Mouse (Mus musculus): Measurements from ENCODE around the gene Prkcq. TPM values are rescaled to one million over a fixed set of nuclear protein-coding genes. Genes with fewer than 3 reads are reported as not detected.

Gene Prkcq
- polyA plus RNA-seq, 1 experiment from 2014 or later, result 5.6 TPM

DNA sequence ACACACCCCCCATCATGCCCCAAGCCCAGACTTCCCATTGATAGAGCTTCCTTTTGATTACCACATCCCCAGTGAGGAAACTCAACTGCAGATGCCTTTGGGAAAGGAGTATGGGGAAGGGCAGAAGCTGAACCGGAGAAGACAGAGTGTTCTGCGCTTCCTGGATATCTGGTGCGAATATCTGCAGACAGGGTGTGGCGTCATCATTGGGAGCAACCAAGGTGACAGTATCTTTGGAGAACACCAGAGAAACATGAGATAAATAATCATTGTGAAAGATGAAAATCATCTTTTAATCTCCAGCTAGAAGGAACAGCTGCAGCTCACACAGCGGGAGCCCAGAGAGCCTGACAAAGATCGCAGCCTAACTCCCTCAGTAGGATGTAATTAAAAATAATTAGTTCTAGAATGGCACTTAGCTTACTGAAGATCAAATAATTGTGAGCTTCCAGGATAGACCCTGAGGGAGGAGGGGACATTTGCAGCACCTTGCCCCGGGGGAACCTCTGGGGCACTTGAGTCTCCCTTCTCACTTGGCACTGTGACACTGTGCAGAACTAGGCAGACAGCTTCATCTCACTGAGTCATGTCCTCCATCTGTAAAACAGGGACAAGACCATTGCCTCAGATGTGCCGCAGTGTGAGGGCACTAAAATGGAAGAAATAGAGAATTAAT lies 38.5 kb downstream of the Prkcq start:
- Histone ChIP-seq H3K27me3 (ENCODE audit: insufficient read depth, low read length) (no peaks in the 10 kb centered on the region), H3K4me1 (replicated peaks; ENCODE audit: insufficient read depth, low read length) (no peaks in the 10 kb centered on the region), H3K27ac (no peak overlapping the region), H3K4me3 (replicated peaks; ENCODE audit: low read depth, low read length) (no peak overlapping the region), H3K9ac (ENCODE audit: low read depth, low read length) (no peak overlapping the region), H3K4me2 (ENCODE audit: low read length) (no peak overlapping the region), H3K36me3 (ENCODE audit: insufficient read depth, low read length) (no peaks in the 10 kb centered on the region), H3K9me3 (replicated peaks; ENCODE audit: low read length) (no peaks in the 10 kb centered on the region)
- ATAC-seq (replicated peaks; ENCODE audit: low FRiP score, low read depth), result no peak
- no peak for TF ChIP-seq CTCF (IDR thresholded peaks at IDR 0.05; ENCODE audit: low read depth)
- 83% methylated on average over 8 of the region's 8 CpGs for WGBS
- no peak for DNase-seq (ENCODE audit: low spot score)

DNA sequence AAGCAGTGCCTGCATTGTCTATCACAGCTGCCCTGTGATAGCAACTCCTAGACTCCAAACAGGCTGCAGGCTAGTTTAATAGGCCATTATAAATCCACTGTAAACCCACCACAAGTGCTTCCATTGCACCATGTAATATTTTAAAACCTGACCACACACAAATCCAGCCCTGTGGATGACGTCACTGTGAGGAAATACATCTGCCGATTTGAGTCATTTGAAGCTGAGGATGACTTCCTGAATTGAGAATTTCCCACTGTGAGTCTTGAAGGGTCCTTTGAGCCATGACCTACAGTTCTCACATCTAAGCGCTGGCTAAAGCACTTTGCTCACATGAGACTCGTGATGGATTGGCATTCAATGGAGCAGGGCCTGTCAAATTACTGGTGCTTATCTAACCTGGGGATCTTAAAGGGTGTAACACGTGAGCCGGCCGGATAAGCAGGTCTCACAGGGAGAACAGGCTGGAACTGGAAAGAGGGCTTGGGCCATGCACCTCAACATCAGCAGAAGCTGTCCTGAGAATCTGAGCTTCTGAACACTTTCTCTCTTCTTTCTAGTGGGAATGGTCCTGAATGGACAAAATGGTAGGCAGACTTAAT lies 40.2 kb downstream of the Prkcq start:
- DNase-seq (ENCODE audit: low spot score), result peak; percentile 22
- whole genome bisulfite sequencing, result 31% methylated on average over 7 of the region's 7 CpGs
- peak; percentile 83 for ATAC-seq (replicated peaks; ENCODE audit: low FRiP score, low read depth)
- H3K36me3 ChIP-seq (ENCODE audit: insufficient read depth, low read length), result no peaks in the 10 kb centered on the region
- TF ChIP-seq CTCF (IDR thresholded peaks at IDR 0.05; ENCODE audit: low read depth), result no peak
- no peak overlapping the region for H3K4me3 ChIP-seq (replicated peaks; ENCODE audit: low read depth, low read length)
- H3K9ac ChIP-seq (ENCODE audit: low read depth, low read length), result no peak overlapping the region
- H3K4me2 ChIP-seq (ENCODE audit: low read length), result no peak overlapping the region
- no peaks in the 10 kb centered on the region for H3K27me3 ChIP-seq (ENCODE audit: insufficient read depth, low read length)
- H3K4me1 ChIP-seq (replicated peaks; ENCODE audit: insufficient read depth, low read length), result no peaks in the 10 kb centered on the region
- no peaks in the 10 kb centered on the region for H3K9me3 ChIP-seq (replicated peaks; ENCODE audit: low read length)
- H3K27ac ChIP-seq, result no peak overlapping the region

DNA sequence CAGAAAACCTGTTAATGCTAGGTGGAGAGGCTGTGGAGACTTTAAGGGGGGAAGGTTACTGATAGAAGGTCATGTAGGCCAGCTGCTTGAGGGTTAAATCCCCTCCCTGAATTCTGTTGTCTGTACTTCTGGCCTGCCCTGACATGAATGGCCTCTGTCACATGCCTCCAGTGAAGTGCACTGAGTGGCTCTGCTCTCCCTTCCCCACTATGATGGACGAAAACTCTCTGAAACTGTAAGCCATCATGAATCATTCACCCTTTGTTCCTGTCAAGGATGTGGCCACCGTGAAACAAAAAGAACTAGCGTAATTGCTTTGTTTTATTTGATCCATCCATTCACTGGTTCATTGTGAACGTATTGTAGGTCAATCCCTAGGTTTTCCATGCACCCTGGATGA lies 44.5 kb downstream of the Prkcq start:
- no peak overlapping the region for H3K9ac ChIP-seq (ENCODE audit: low read depth, low read length)
- H3K27ac ChIP-seq, result no peak overlapping the region
- no peaks in the 10 kb centered on the region for H3K27me3 ChIP-seq (ENCODE audit: insufficient read depth, low read length)
- no peaks in the 10 kb centered on the region for H3K9me3 ChIP-seq (replicated peaks; ENCODE audit: low read length)
- H3K4me1 ChIP-seq (replicated peaks; ENCODE audit: insufficient read depth, low read length), result no peaks in the 10 kb centered on the region
- ATAC-seq (replicated peaks; ENCODE audit: low FRiP score, low read depth), result no peak
- no peak overlapping the region for H3K4me2 ChIP-seq (ENCODE audit: low read length)
- 58% methylated on average over 4 of the region's 4 CpGs for WGBS
- TF ChIP-seq CTCF (IDR thresholded peaks at IDR 0.05; ENCODE audit: low read depth), result no peak
- no peak for DNase-seq (ENCODE audit: low spot score)
- H3K4me3 ChIP-seq (replicated peaks; ENCODE audit: low read depth, low read length), result no peak overlapping the region
- no peaks in the 10 kb centered on the region for H3K36me3 ChIP-seq (ENCODE audit: insufficient read depth, low read length)

- Histone ChIP-seq H3K27me3 (ENCODE audit: insufficient read depth, low read length) (no peaks in the 10 kb centered on the region), H3K27ac (no peak overlapping the region), H3K4me1 (replicated peaks; ENCODE audit: insufficient read depth, low read length) (no peaks in the 10 kb centered on the region), H3K36me3 (ENCODE audit: insufficient read depth, low read length) (no peaks in the 10 kb centered on the region), H3K9me3 (replicated peaks; ENCODE audit: low read length) (no peaks in the 10 kb centered on the region), H3K4me3 (replicated peaks; ENCODE audit: low read depth, low read length) (no peak overlapping the region), H3K9ac (ENCODE audit: low read depth, low read length) (no peak overlapping the region), H3K4me2 (ENCODE audit: low read length) (no peak overlapping the region)
- ATAC-seq (replicated peaks; ENCODE audit: low FRiP score, low read depth) (no peak), DNase-seq (ENCODE audit: low spot score) (no peak)
- 78% methylated on average over 5 of the region's 5 CpGs for WGBS
- TF ChIP-seq CTCF (IDR thresholded peaks at IDR 0.05; ENCODE audit: low read depth), result no peak
Measured at GRCm38 (mm10) chr2:11216847-11217246, 44.9 kb downstream of the Prkcq start.

DNA sequence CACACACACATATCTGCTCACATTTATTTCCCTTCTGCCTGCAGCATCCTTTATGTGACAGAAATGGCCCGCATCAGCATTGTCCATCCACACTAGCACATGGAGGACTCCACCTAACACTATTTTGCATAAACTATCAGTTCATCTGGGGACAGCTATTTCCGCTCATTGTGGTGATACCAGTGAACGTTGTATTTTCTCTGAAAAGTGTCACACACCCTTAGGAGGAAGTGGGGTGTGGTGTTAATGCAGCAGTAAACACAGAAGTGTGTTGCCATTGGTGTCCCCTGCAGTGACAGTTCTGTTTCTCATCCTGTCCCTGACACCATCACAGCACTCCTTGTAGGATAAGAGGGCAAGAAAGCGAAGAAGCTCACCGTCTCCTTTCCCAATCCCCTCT lies 46.2 kb downstream of the Prkcq start:
- H3K27ac ChIP-seq, result no peak overlapping the region
- no peak for ATAC-seq (replicated peaks; ENCODE audit: low FRiP score, low read depth)
- H3K9ac ChIP-seq (ENCODE audit: low read depth, low read length), result no peak overlapping the region
- H3K9me3 ChIP-seq (replicated peaks; ENCODE audit: low read length), result no peaks in the 10 kb centered on the region
- peak; percentile 25 for DNase-seq (ENCODE audit: low spot score)
- no peak for TF ChIP-seq CTCF (IDR thresholded peaks at IDR 0.05; ENCODE audit: low read depth)
- no peaks in the 10 kb centered on the region for H3K4me1 ChIP-seq (replicated peaks; ENCODE audit: insufficient read depth, low read length)
- WGBS, result 76% methylated on average over 5 of the region's 5 CpGs
- no peaks in the 10 kb centered on the region for H3K27me3 ChIP-seq (ENCODE audit: insufficient read depth, low read length)
- H3K4me2 ChIP-seq (ENCODE audit: low read length), result no peak overlapping the region
- no peaks in the 10 kb centered on the region for H3K36me3 ChIP-seq (ENCODE audit: insufficient read depth, low read length)
- H3K4me3 ChIP-seq (replicated peaks; ENCODE audit: low read depth, low read length), result no peak overlapping the region

GRCm38 (mm10) chr2:11219262-11219661 lies 47.4 kb downstream of the Prkcq start:
- Histone ChIP-seq H3K4me3 (replicated peaks; ENCODE audit: low read depth, low read length) (no peak overlapping the region), H3K4me2 (ENCODE audit: low read length) (no peak overlapping the region), H3K27me3 (ENCODE audit: insufficient read depth, low read length) (no peaks in the 10 kb centered on the region), H3K9me3 (replicated peaks; ENCODE audit: low read length) (no peaks in the 10 kb centered on the region), H3K36me3 (ENCODE audit: insufficient read depth, low read length) (no peaks in the 10 kb centered on the region), H3K27ac (no peak overlapping the region), H3K4me1 (replicated peaks; ENCODE audit: insufficient read depth, low read length) (no peaks in the 10 kb centered on the region), H3K9ac (ENCODE audit: low read depth, low read length) (no peak overlapping the region)
- WGBS, result 100% methylated on average over 2 of the region's 2 CpGs
- no peak for TF ChIP-seq CTCF (IDR thresholded peaks at IDR 0.05; ENCODE audit: low read depth)
- DNase-seq (ENCODE audit: low spot score), result no peak
- no peak for ATAC-seq (replicated peaks; ENCODE audit: low FRiP score, low read depth)

Data from kidney, postnatal 0 days (tissue).